In the genomic region with DNA sequence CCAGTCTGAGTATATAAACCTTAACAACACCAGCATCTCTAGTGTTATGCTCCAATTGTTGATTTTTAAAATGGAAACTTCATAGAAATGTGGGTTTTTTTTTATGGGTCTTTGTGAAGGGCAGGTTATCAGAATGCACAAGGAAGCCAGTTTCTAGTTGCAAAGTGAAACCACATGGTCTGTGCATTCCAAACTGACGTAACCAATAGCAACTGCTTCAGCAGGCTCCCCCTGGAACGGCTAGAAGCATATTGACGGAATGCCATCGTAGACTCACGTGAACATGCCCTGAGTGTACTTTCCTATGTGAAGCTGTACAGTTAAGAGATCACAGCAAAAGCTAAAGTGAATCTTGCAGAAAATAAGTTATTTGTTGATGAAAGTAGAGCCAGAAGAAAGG, we compare ENCODE assay signal across 8 mouse cellular contexts.
DNase-seq lines count a peak whose midpoint lies in the region; ATAC-seq and TF ChIP-seq lines count a peak whose summit lies in the region.

No protein-coding gene starts in this region.

- TF ChIP-seq POLR2A in limb, embryonic 14.5 days (IDR thresholded peaks at IDR 0.05; ENCODE audit: borderline replicate concordance, extremely low read depth, insufficient read depth, insufficient read length), result no peak

- peak overlapping the region; percentile 25; the same call in 1 of the 2 replicates for H3K4me2 ChIP-seq in lung, embryonic 16.5 days (ENCODE audit: low read depth, low read length)
- H3K4me2 ChIP-seq in forebrain, embryonic 13.5 days, result 0 out of 2 replicates have a peak overlapping the region, but pooled peaks have one; percentile 4
- H3K4me2 ChIP-seq in limb, embryonic 14.5 days (replicated peaks; ENCODE audit: low read depth, low read length, severe bottlenecking), result peak overlapping the region; percentile 34
- H3K4me2 ChIP-seq in stomach, embryonic 16.5 days (ENCODE audit: low read depth, low read length), result peak overlapping the region; percentile 26

- H3K9me3 ChIP-seq in lung, embryonic 16.5 days (ENCODE audit: control insufficient read depth, low read length), result no peaks in the 10 kb centered on the region
- no peaks in the 10 kb centered on the region for H3K9me3 ChIP-seq in forebrain, embryonic 13.5 days (replicated peaks)
- no peaks in the 10 kb centered on the region for H3K9me3 ChIP-seq in limb, embryonic 14.5 days (ENCODE audit: control insufficient read depth, low read length)
- no peaks in the 10 kb centered on the region for H3K9me3 ChIP-seq in stomach, embryonic 16.5 days (replicated peaks; ENCODE audit: control insufficient read depth, low read length)

- no peak overlapping the region for H3K9ac ChIP-seq in lung, embryonic 16.5 days (ENCODE audit: low read length)
- H3K9ac ChIP-seq in forebrain, embryonic 13.5 days, result no peak overlapping the region
- H3K9ac ChIP-seq in limb, embryonic 14.5 days (ENCODE audit: low read depth, low read length, severe bottlenecking), result no peak overlapping the region
- no peak overlapping the region for H3K9ac ChIP-seq in stomach, embryonic 16.5 days (ENCODE audit: low read length)

- H3K27me3 ChIP-seq in lung, embryonic 16.5 days (ENCODE audit: control insufficient read depth, insufficient read depth, low read depth, low read length), result no peaks in the 10 kb centered on the region
- no peaks in the 10 kb centered on the region for H3K27me3 ChIP-seq in forebrain, embryonic 13.5 days
- H3K27me3 ChIP-seq in limb, embryonic 14.5 days (ENCODE audit: control insufficient read depth, insufficient read depth, low read length), result no peaks in the 10 kb centered on the region
- H3K27me3 ChIP-seq in stomach, embryonic 16.5 days (ENCODE audit: control insufficient read depth, insufficient read depth, low read length), result no peaks in the 10 kb centered on the region

- no peak overlapping the region for H3K4me3 ChIP-seq in lung, embryonic 16.5 days (ENCODE audit: low read length)
- no peak overlapping the region for H3K4me3 ChIP-seq in forebrain, embryonic 13.5 days
- H3K4me3 ChIP-seq in limb, embryonic 14.5 days (replicated peaks; ENCODE audit: low read length), result no peak overlapping the region
- H3K4me3 ChIP-seq in stomach, embryonic 16.5 days (replicated peaks; ENCODE audit: low read length), result no peak overlapping the region

- DNase-seq in lung, postnatal 14 days, result no peak
- peak; percentile 86 for DNase-seq in limb, embryonic 14.5 days (ENCODE audit: low spot score)
- DNase-seq in gastrocnemius, adult 18-20 months (ENCODE audit: low spot score), result no peak
- no peak for DNase-seq in frontal cortex, postnatal 36 days (ENCODE audit: low spot score in 2 of 2)
- no peak for DNase-seq in frontal cortex, adult 2 months (ENCODE audit: extremely low spot score in 1 of 2, low spot score in 1 of 2)

- peak; percentile 51; the same call in 1 of the 2 replicates for ATAC-seq in lung, embryonic 16.5 days (ENCODE audit: low read depth)
- ATAC-seq in forebrain, embryonic 13.5 days, result peak; percentile 85; the same call in 1 of the 2 replicates
- ATAC-seq in limb, embryonic 14.5 days (ENCODE audit: low FRiP score, low read depth), result peak; percentile 92
- ATAC-seq in stomach, embryonic 16.5 days (ENCODE audit: insufficient read depth, low FRiP score), result no peak

- no peak overlapping the region for H3K27ac ChIP-seq in lung, embryonic 16.5 days (ENCODE audit: low read length)
- H3K27ac ChIP-seq in forebrain, embryonic 13.5 days, result no peak overlapping the region
- peak overlapping the region; percentile 58 for H3K27ac ChIP-seq in limb, embryonic 14.5 days (replicated peaks; ENCODE audit: low read depth, low read length)
- no peak overlapping the region for H3K27ac ChIP-seq in stomach, embryonic 16.5 days (ENCODE audit: low read length)

- WGBS in lung, embryonic 16.5 days, result 20% methylated on average over 5 of the region's 5 CpGs
- WGBS in forebrain, embryonic 13.5 days, result 26% methylated on average over 5 of the region's 5 CpGs
- WGBS in limb, embryonic 14.5 days, result 3% methylated on average over 5 of the region's 5 CpGs
- 18% methylated on average over 5 of the region's 5 CpGs for WGBS in stomach, embryonic 16.5 days

- no peaks in the 10 kb centered on the region for H3K36me3 ChIP-seq in lung, embryonic 16.5 days (ENCODE audit: control insufficient read depth, insufficient read depth, low read length)
- no peaks in the 10 kb centered on the region for H3K36me3 ChIP-seq in forebrain, embryonic 13.5 days (ENCODE audit: poor library complexity, severe bottlenecking)
- H3K36me3 ChIP-seq in limb, embryonic 14.5 days (ENCODE audit: control insufficient read depth, insufficient read depth, low read length), result no peaks in the 10 kb centered on the region
- H3K36me3 ChIP-seq in stomach, embryonic 16.5 days (ENCODE audit: control insufficient read depth, insufficient read depth, low read length), result no peaks in the 10 kb centered on the region

- H3K4me1 ChIP-seq in lung, embryonic 16.5 days (replicated peaks; ENCODE audit: control insufficient read depth, insufficient read depth, low read length), result peaks cover 7% of the 10 kb centered on the region; the same call in 1 of the 2 replicates
- H3K4me1 ChIP-seq in forebrain, embryonic 13.5 days, result no peaks in the 10 kb centered on the region; the same call in 1 of the 2 replicates
- H3K4me1 ChIP-seq in limb, embryonic 14.5 days (ENCODE audit: control insufficient read depth, insufficient read depth, low read length), result 0 out of 2 replicates have a peak, but pooled peaks cover 6% of the 10 kb centered on the region
- H3K4me1 ChIP-seq in stomach, embryonic 16.5 days (ENCODE audit: control insufficient read depth, insufficient read depth, low read length), result peaks cover 5% of the 10 kb centered on the region; the same call in 1 of the 2 replicates
